In genomic region chr6:97060074-97060681, GRCm38 (mm10) we compare ENCODE assay signal across 8 mouse cellular contexts. TPM values are rescaled to one million over a fixed set of nuclear protein-coding genes. Genes with fewer than 3 reads are reported as not detected.
DNase-seq lines count a peak whose midpoint lies in the region; ATAC-seq and TF ChIP-seq lines count a peak whose summit lies in the region.

Fam19a4 (minus strand) TSS chr6:97060413.

- TF ChIP-seq POLR2A in kidney, adult 2 months (IDR thresholded peaks at IDR 0.05; ENCODE audit: low read depth, low read length): no peak

- no peaks in the 10 kb centered on the region; the same call in 1 of the 2 replicates for H3K27me3 ChIP-seq in kidney, adult 2 months (replicated peaks; ENCODE audit: control insufficient read depth, insufficient read depth, low read length)
- peaks cover 15% of the 10 kb centered on the region for H3K27me3 ChIP-seq in midbrain, postnatal 0 days (ENCODE audit: insufficient read depth, low read length)

- 1% methylated on average over 30 of the region's 30 CpGs for WGBS in kidney, adult 2 months
- 2% methylated on average over 30 of the region's 30 CpGs for WGBS in midbrain, postnatal 0 days

- peak; percentile 10 for DNase-seq in kidney, adult 2 months
- no peak for DNase-seq in kidney, adult 8-10 months
- DNase-seq in heart, postnatal 4 days: peak; percentile 22
- DNase-seq in liver: peak; percentile 33
- peak; percentile 63 for DNase-seq in midbrain, postnatal 0 days (ENCODE audit: low spot score)
- no peak for DNase-seq in spleen, adult 12 weeks (ENCODE audit: low spot score)
- DNase-seq in layer of hippocampus, adult 9-11 months: no peak

- H3K4me2 ChIP-seq in midbrain, postnatal 0 days (ENCODE audit: low read depth, low read length, poor library complexity, severe bottlenecking): peak within 1 kb of the TSS; percentile 62

- H3K4me1 ChIP-seq in kidney, adult 2 months (ENCODE audit: control insufficient read depth, insufficient read depth, low read length): no peaks in the 10 kb centered on the region
- H3K4me1 ChIP-seq in midbrain, postnatal 0 days (ENCODE audit: insufficient read depth, low read length): no peaks in the 10 kb centered on the region

- no peak within 1 kb of the TSS for H3K27ac ChIP-seq in kidney, adult 2 months (ENCODE audit: insufficient read depth, low read depth, low read length)
- no peak within 1 kb of the TSS for H3K27ac ChIP-seq in midbrain, postnatal 0 days (ENCODE audit: low read depth, low read length)

- H3K9me3 ChIP-seq in midbrain, postnatal 0 days (ENCODE audit: low read length): no peaks in the 10 kb centered on the region

- TF ChIP-seq CTCF in kidney, adult 2 months (conservative IDR thresholded peaks at IDR 0.05; ENCODE audit: insufficient read depth, insufficient read length, low read depth, low read length): no peak
- TF ChIP-seq CTCF in midbrain, postnatal 0 days (IDR thresholded peaks at IDR 0.05): peak; percentile 43; the same call in 1 of the 2 replicates

- H3K36me3 ChIP-seq in kidney, adult 2 months (ENCODE audit: control insufficient read depth, insufficient read depth, low read length): no peaks in the 10 kb centered on the region
- no peaks in the 10 kb centered on the region for H3K36me3 ChIP-seq in midbrain, postnatal 0 days (ENCODE audit: insufficient read depth, low read length)

- H3K9ac ChIP-seq in midbrain, postnatal 0 days (replicated peaks; ENCODE audit: low read length, poor library complexity, severe bottlenecking): no peak within 1 kb of the TSS

- no peak within 1 kb of the TSS for H3K4me3 ChIP-seq in kidney, adult 2 months (ENCODE audit: insufficient read depth, low read depth, low read length)
- peak within 1 kb of the TSS; percentile 37 for H3K4me3 ChIP-seq in midbrain, postnatal 0 days (ENCODE audit: low read depth, low read length)

- ATAC-seq in common myeloid progenitor, adult 5-6 weeks (replicated peaks; ENCODE audit: low read depth, poor library complexity, severe bottlenecking): peak; percentile 52; the same call in 1 of the 2 replicates
- ATAC-seq in midbrain, postnatal 0 days (ENCODE audit: low FRiP score): peak; percentile 71

RNA-seq across cellular contexts. Expression of gene Fam19a4, which starts in this region (rescaled TPM):
- not detected in 2 replicates for polyA plus RNA-seq in kidney, adult 2 months (2012; rRNA removed)
- total RNA-seq in common myeloid progenitor, adult 5-6 weeks (2017): not detected in 2 replicates
- total RNA-seq in heart, postnatal 4 days (2021): not detected
- total RNA-seq in midbrain, postnatal 0 days (2014; rRNA removed): 4.0 and 5.7 TPM in 2 replicates
- polyA plus RNA-seq in midbrain, postnatal 0 days (2015; fragmentation: Nextera tagmentation; extraction: Ambion mirVana): 4.6 and 4.8 TPM in 2 replicates

Comparison
In these comparisons a context has a peak if more than half of its experiments do, and no peak if none do; other contexts are left out.
1. Peak in DNase-seq in kidney, adult 2 months; RNA of the gene not detected or under 1 TPM.
2. Peak in ATAC-seq in common myeloid progenitor, adult 5-6 weeks; RNA of the gene not detected or under 1 TPM.
3. Peak in DNase-seq in heart, postnatal 4 days; RNA of the gene not detected or under 1 TPM.
4. DNase-seq: peak in liver (single experiment) and midbrain, postnatal 0 days (single experiment); none in kidney, adult 8-10 months (0 of 2), spleen, adult 12 weeks (single experiment) and layer of hippocampus, adult 9-11 months (single experiment).